Mouse (Mus musculus): ENCODE data around the gene H2-M10.4. TPM values are rescaled to one million over a fixed set of nuclear protein-coding genes. Genes with fewer than 3 reads are reported as not detected.

Gene H2-M10.4
- polyA plus RNA-seq, 1 experiment from 2014 or later, result not detected

- WGBS, result 58% methylated on average over 2 of the region's 2 CpGs
- Histone ChIP-seq H3K9ac (ENCODE audit: low read depth, low read length) (no peak overlapping the region), H3K27ac (ENCODE audit: low read depth, low read length) (no peak overlapping the region), H3K27me3 (ENCODE audit: control insufficient read depth, insufficient read depth, low read length) (no peaks in the 10 kb centered on the region), H3K9me3 (ENCODE audit: control insufficient read depth, low read length) (no peaks in the 10 kb centered on the region), H3K4me3 (ENCODE audit: low read depth, low read length) (no peak overlapping the region), H3K36me3 (ENCODE audit: control insufficient read depth, insufficient read depth, low read length) (no peaks in the 10 kb centered on the region), H3K4me2 (replicated peaks; ENCODE audit: low read depth, low read length) (no peak overlapping the region), H3K4me1 (replicated peaks; ENCODE audit: control insufficient read depth, insufficient read depth, low read length) (no peaks in the 10 kb centered on the region)
- ATAC-seq (ENCODE audit: low FRiP score) (no peak), DNase-seq (ENCODE audit: low spot score) (no peak)
Measured at GRCm38 (mm10) chr17:36417416-36417815, 44.7 kb downstream of the H2-M10.4 start.

DNA sequence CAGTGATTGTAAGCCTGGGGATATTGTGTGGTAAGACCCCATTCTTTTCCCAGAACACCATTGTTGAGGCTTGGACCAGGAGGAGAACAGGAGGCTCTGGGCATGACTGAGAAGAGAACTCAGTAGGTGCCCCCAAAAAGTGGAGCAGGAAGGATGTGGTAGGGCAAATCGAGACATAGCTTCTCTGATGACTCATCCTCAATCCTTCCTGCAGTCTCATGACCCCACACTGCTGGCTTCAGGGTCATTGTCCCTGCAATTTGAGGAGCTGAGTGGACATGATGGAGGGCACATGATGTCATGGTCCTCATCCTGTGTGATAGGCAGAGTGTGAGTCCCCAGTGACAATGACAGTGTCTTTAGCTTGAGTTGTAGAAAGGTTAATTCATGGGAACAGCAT is 46.7 kb downstream of the H2-M10.4 start:
- Histone ChIP-seq H3K4me1 (replicated peaks; ENCODE audit: control insufficient read depth, insufficient read depth, low read length) (no peaks in the 10 kb centered on the region), H3K4me2 (replicated peaks; ENCODE audit: low read depth, low read length) (no peak overlapping the region), H3K4me3 (ENCODE audit: low read depth, low read length) (no peak overlapping the region), H3K36me3 (ENCODE audit: control insufficient read depth, insufficient read depth, low read length) (no peaks in the 10 kb centered on the region), H3K9me3 (ENCODE audit: control insufficient read depth, low read length) (no peaks in the 10 kb centered on the region), H3K27me3 (ENCODE audit: control insufficient read depth, insufficient read depth, low read length) (no peaks in the 10 kb centered on the region), H3K9ac (ENCODE audit: low read depth, low read length) (no peak overlapping the region), H3K27ac (ENCODE audit: low read depth, low read length) (no peak overlapping the region)
- WGBS, result 75% methylated on average over 1 of the region's 1 CpGs
- DNase-seq (ENCODE audit: low spot score) (no peak), ATAC-seq (ENCODE audit: low FRiP score) (no peak)

GRCm38 (mm10) chr17:36414361-36414760 is 47.8 kb downstream of the H2-M10.4 start:
- Histone ChIP-seq H3K4me1 (replicated peaks; ENCODE audit: control insufficient read depth, insufficient read depth, low read length) (no peaks in the 10 kb centered on the region), H3K27me3 (ENCODE audit: control insufficient read depth, insufficient read depth, low read length) (no peaks in the 10 kb centered on the region), H3K4me3 (ENCODE audit: low read depth, low read length) (no peak overlapping the region), H3K9me3 (ENCODE audit: control insufficient read depth, low read length) (no peaks in the 10 kb centered on the region), H3K27ac (ENCODE audit: low read depth, low read length) (no peak overlapping the region), H3K36me3 (ENCODE audit: control insufficient read depth, insufficient read depth, low read length) (no peaks in the 10 kb centered on the region), H3K4me2 (replicated peaks; ENCODE audit: low read depth, low read length) (no peak overlapping the region), H3K9ac (ENCODE audit: low read depth, low read length) (no peak overlapping the region)
- DNase-seq (ENCODE audit: low spot score) (no peak), ATAC-seq (ENCODE audit: low FRiP score) (no peak)
- 91% methylated on average over 1 of the region's 1 CpGs for WGBS

Other genes with a start within 250 kb of the H2-M10.4 start
- 86.4 and 91.0 TPM in 2 replicates for gene Rpp21, start 204.3 kb downstream of the H2-M10.4 start, polyA plus RNA-seq (2014; fragmentation: Nextera tagmentation; extraction: Ambion mirVana)
- gene Trim39, start 190.1 kb downstream of the H2-M10.4 start, polyA plus RNA-seq (2014; fragmentation: Nextera tagmentation; extraction: Ambion mirVana), result 19.5 and 22.3 TPM in 2 replicates
- gene H2-M10.2, start 175.8 kb downstream of the H2-M10.4 start, polyA plus RNA-seq (2014; fragmentation: Nextera tagmentation; extraction: Ambion mirVana), result not detected in 2 replicates
- gene H2-M10.1, start 136.2 kb downstream of the H2-M10.4 start, polyA plus RNA-seq (2014; fragmentation: Nextera tagmentation; extraction: Ambion mirVana), result not detected in 2 replicates
- gene H2-M10.3, start 93.9 kb downstream of the H2-M10.4 start, polyA plus RNA-seq (2014; fragmentation: Nextera tagmentation; extraction: Ambion mirVana), result not detected in 2 replicates
- not detected in 2 replicates for gene H2-M11, start 84.7 kb upstream of the H2-M10.4 start, polyA plus RNA-seq (2014; fragmentation: Nextera tagmentation; extraction: Ambion mirVana)
- gene H2-M9, start 180.3 kb upstream of the H2-M10.4 start, polyA plus RNA-seq (2014; fragmentation: Nextera tagmentation; extraction: Ambion mirVana), result not detected in 2 replicates
- not detected in 2 replicates for gene H2-M1, start 209.9 kb upstream of the H2-M10.4 start, polyA plus RNA-seq (2014; fragmentation: Nextera tagmentation; extraction: Ambion mirVana)

Data from hindbrain, embryonic 11.5 days (tissue).